Mouse (Mus musculus): Measurements from ENCODE around the gene Pnpla2.

The Pnpla2 gene

GRCm38 (mm10) chr7:141468522-141469211, 13.7 kb downstream of the Pnpla2 start:
- DNase-seq, result peak; percentile 90

- no peak for DNase-seq
These were observed 14.4 kb downstream of the Pnpla2 start for GRCm38 (mm10) chr7:141469352-141469751.

GRCm38 (mm10) chr7:141469901-141470636, 15.1 kb downstream of the Pnpla2 start:
- DNase-seq, result no peak

GRCm38 (mm10) chr7:141470637-141470944, 15.6 kb downstream of the Pnpla2 start:
- no peak for DNase-seq

- DNase-seq, result no peak
These were observed 16.2 kb downstream of the Pnpla2 start for GRCm38 (mm10) chr7:141471236-141471635.

- no peak for DNase-seq
These were observed 17.2 kb downstream of the Pnpla2 start for GRCm38 (mm10) chr7:141472226-141472625.

GRCm38 (mm10) chr7:141472763-141473162, 17.8 kb downstream of the Pnpla2 start:
- DNase-seq, result no peak

GRCm38 (mm10) chr7:141474160-141474559, 19.2 kb downstream of the Pnpla2 start:
- DNase-seq, result no peak

GRCm38 (mm10) chr7:141475011-141475804, 20.2 kb downstream of the Pnpla2 start, which contains the start of the genes Polr2l and Tspan4:
Gene Polr2l (minus strand): TSS chr7:141475132.
Gene Tspan4 (plus strand): TSS chr7:141475240.
- DNase-seq, result peak; percentile 89

- DNase-seq, result peak; percentile 27
These were observed 20.8 kb downstream of the Pnpla2 start for GRCm38 (mm10) chr7:141475805-141476158.

GRCm38 (mm10) chr7:141476226-141476980, 21.4 kb downstream of the Pnpla2 start:
- DNase-seq, result peak; percentile 95

GRCm38 (mm10) chr7:141476981-141477370, 22.0 kb downstream of the Pnpla2 start:
- DNase-seq, result peak; percentile 67

GRCm38 (mm10) chr7:141477578-141478269, 22.7 kb downstream of the Pnpla2 start:
- no peak for DNase-seq

- no peak for DNase-seq
These were observed 23.3 kb downstream of the Pnpla2 start for GRCm38 (mm10) chr7:141478270-141478748.

- DNase-seq, result peak; percentile 84
These were observed 26.0 kb downstream of the Pnpla2 start for GRCm38 (mm10) chr7:141480842-141481497.

GRCm38 (mm10) chr7:141481498-141482401, 26.8 kb downstream of the Pnpla2 start:
- DNase-seq, result peak; percentile 70

GRCm38 (mm10) chr7:141482531-141483024, 27.6 kb downstream of the Pnpla2 start:
- no peak for DNase-seq

GRCm38 (mm10) chr7:141483114-141483653, 28.2 kb downstream of the Pnpla2 start:
- DNase-seq, result no peak

GRCm38 (mm10) chr7:141484186-141485120, 29.5 kb downstream of the Pnpla2 start:
- DNase-seq, result no peak

All from lung, postnatal 36 days (tissue).